Mouse (Mus musculus): Measurements from ENCODE around the gene Midn. TPM values are rescaled to one million over a fixed set of nuclear protein-coding genes. Genes with fewer than 3 reads are reported as not detected.

Gene Midn
- polyA plus RNA-seq, 1 experiment from 2014 or later = 25.9 TPM

- H3K27ac ChIP-seq (ENCODE audit: poor library complexity, severe bottlenecking) = peak overlapping the region; percentile 98
- ATAC-seq (ENCODE audit: insufficient number of reproducible peaks, low FRiP score) = no peak
- peak overlapping the region; percentile 87 for H3K4me2 ChIP-seq
- H3K4me3 ChIP-seq = peak overlapping the region; percentile 90
- H3K36me3 ChIP-seq = peaks cover 75% of the 10 kb centered on the region
- no peaks in the 10 kb centered on the region for H3K27me3 ChIP-seq (replicated peaks)
- no peaks in the 10 kb centered on the region for H3K9me3 ChIP-seq (replicated peaks)
- H3K4me1 ChIP-seq (replicated peaks) = peaks cover 65% of the 10 kb centered on the region
- H3K9ac ChIP-seq = peak overlapping the region; percentile 100
- 12% methylated on average over 15 of the region's 15 CpGs for WGBS
Measured at GRCm38 (mm10) chr10:80152071-80152872, 4.2 kb downstream of the Midn start.

GRCm38 (mm10) chr10:80152873-80153260 is 4.8 kb downstream of the Midn start:
- peak overlapping the region; percentile 100 for H3K9ac ChIP-seq
- no peaks in the 10 kb centered on the region for H3K9me3 ChIP-seq (replicated peaks)
- H3K36me3 ChIP-seq = peaks cover 79% of the 10 kb centered on the region
- H3K4me3 ChIP-seq = peak overlapping the region; percentile 90
- H3K4me2 ChIP-seq = peak overlapping the region; percentile 87
- no peaks in the 10 kb centered on the region for H3K27me3 ChIP-seq (replicated peaks)
- no peak for ATAC-seq (ENCODE audit: insufficient number of reproducible peaks, low FRiP score)
- peaks cover 64% of the 10 kb centered on the region for H3K4me1 ChIP-seq (replicated peaks)
- H3K27ac ChIP-seq (ENCODE audit: poor library complexity, severe bottlenecking) = peak overlapping the region; percentile 98
- WGBS = 27% methylated on average over 3 of the region's 3 CpGs

GRCm38 (mm10) chr10:80153713-80154112 is 5.6 kb downstream of the Midn start:
- H3K9me3 ChIP-seq (replicated peaks) = no peaks in the 10 kb centered on the region
- 86% methylated on average over 19 of the region's 19 CpGs for WGBS
- H3K4me1 ChIP-seq (replicated peaks) = peaks cover 71% of the 10 kb centered on the region
- no peak for ATAC-seq (ENCODE audit: insufficient number of reproducible peaks, low FRiP score)
- no peaks in the 10 kb centered on the region for H3K27me3 ChIP-seq (replicated peaks)
- no peak overlapping the region for H3K4me3 ChIP-seq
- H3K27ac ChIP-seq (ENCODE audit: poor library complexity, severe bottlenecking) = peak overlapping the region; percentile 98
- peak overlapping the region; percentile 87; the same call in 1 of the 2 replicates for H3K4me2 ChIP-seq
- H3K9ac ChIP-seq = peak overlapping the region; percentile 100
- H3K36me3 ChIP-seq = peaks cover 80% of the 10 kb centered on the region

- H3K9me3 ChIP-seq (replicated peaks) = no peaks in the 10 kb centered on the region
- peak overlapping the region; percentile 100; the same call in 1 of the 2 replicates for H3K9ac ChIP-seq
- 0 out of 2 replicates have a peak overlapping the region, but pooled peaks have one; percentile 0 for H3K4me3 ChIP-seq
- H3K4me1 ChIP-seq (replicated peaks) = peaks cover 78% of the 10 kb centered on the region
- H3K36me3 ChIP-seq = peaks cover 81% of the 10 kb centered on the region
- no peaks in the 10 kb centered on the region for H3K27me3 ChIP-seq (replicated peaks)
- WGBS = 84% methylated on average over 7 of the region's 7 CpGs
- no peak overlapping the region for H3K4me2 ChIP-seq
- no peak for ATAC-seq (ENCODE audit: insufficient number of reproducible peaks, low FRiP score)
- peak overlapping the region; percentile 98; the same call in 1 of the 2 replicates for H3K27ac ChIP-seq (ENCODE audit: poor library complexity, severe bottlenecking)
Measured at GRCm38 (mm10) chr10:80154384-80154783, 6.3 kb downstream of the Midn start.

GRCm38 (mm10) chr10:80155277-80155676 is 7.2 kb downstream of the Midn start:
- Histone ChIP-seq H3K4me2 (no peak overlapping the region), H3K4me1 (replicated peaks) (peaks cover 83% of the 10 kb centered on the region), H3K27ac (ENCODE audit: poor library complexity, severe bottlenecking) (peak overlapping the region; percentile 19), H3K9ac (peak overlapping the region; percentile 100), H3K36me3 (peaks cover 74% of the 10 kb centered on the region), H3K4me3 (no peak overlapping the region), H3K27me3 (replicated peaks) (no peaks in the 10 kb centered on the region), H3K9me3 (replicated peaks) (no peaks in the 10 kb centered on the region)
- WGBS = 48% methylated on average over 1 of the region's 1 CpGs
- no peak for ATAC-seq (ENCODE audit: insufficient number of reproducible peaks, low FRiP score)

- peaks cover 67% of the 10 kb centered on the region for H3K36me3 ChIP-seq
- no peak for ATAC-seq (ENCODE audit: insufficient number of reproducible peaks, low FRiP score)
- peak overlapping the region; percentile 45 for H3K9ac ChIP-seq
- peaks cover 92% of the 10 kb centered on the region for H3K4me1 ChIP-seq (replicated peaks)
- no peaks in the 10 kb centered on the region for H3K9me3 ChIP-seq (replicated peaks)
- H3K27ac ChIP-seq (ENCODE audit: poor library complexity, severe bottlenecking) = peak overlapping the region; percentile 97
- H3K4me3 ChIP-seq = no peak overlapping the region
- H3K4me2 ChIP-seq = no peak overlapping the region
- H3K27me3 ChIP-seq (replicated peaks) = no peaks in the 10 kb centered on the region
- 83% methylated on average over 29 of the region's 29 CpGs for WGBS
Measured at GRCm38 (mm10) chr10:80156002-80156751, 8.1 kb downstream of the Midn start.

GRCm38 (mm10) chr10:80156752-80157053 is 8.6 kb downstream of the Midn start:
- no peaks in the 10 kb centered on the region for H3K27me3 ChIP-seq (replicated peaks)
- H3K4me1 ChIP-seq (replicated peaks) = peaks cover 95% of the 10 kb centered on the region
- no peak overlapping the region for H3K4me2 ChIP-seq
- H3K9ac ChIP-seq = peak overlapping the region; percentile 45
- H3K36me3 ChIP-seq = peaks cover 62% of the 10 kb centered on the region
- H3K27ac ChIP-seq (ENCODE audit: poor library complexity, severe bottlenecking) = peak overlapping the region; percentile 97
- no peak for ATAC-seq (ENCODE audit: insufficient number of reproducible peaks, low FRiP score)
- WGBS = 55% methylated on average over 7 of the region's 7 CpGs
- H3K4me3 ChIP-seq = no peak overlapping the region
- no peaks in the 10 kb centered on the region for H3K9me3 ChIP-seq (replicated peaks)

GRCm38 (mm10) chr10:80157141-80157929 is 9.3 kb downstream of the Midn start:
- H3K36me3 ChIP-seq = peaks cover 56% of the 10 kb centered on the region

GRCm38 (mm10) chr10:80158307-80158986 is 10.4 kb downstream of the Midn start:
- peaks cover 45% of the 10 kb centered on the region for H3K36me3 ChIP-seq
- H3K4me3 ChIP-seq = 0 out of 2 replicates have a peak overlapping the region, but pooled peaks have one; percentile 41
- no peaks in the 10 kb centered on the region for H3K9me3 ChIP-seq (replicated peaks)
- peak overlapping the region; percentile 97 for H3K27ac ChIP-seq (ENCODE audit: poor library complexity, severe bottlenecking)
- WGBS = 12% methylated on average over 18 of the region's 18 CpGs
- H3K4me1 ChIP-seq (replicated peaks) = peaks cover 95% of the 10 kb centered on the region
- no peak for ATAC-seq (ENCODE audit: insufficient number of reproducible peaks, low FRiP score)
- H3K4me2 ChIP-seq = peak overlapping the region; percentile 86
- H3K27me3 ChIP-seq (replicated peaks) = no peaks in the 10 kb centered on the region
- H3K9ac ChIP-seq = peak overlapping the region; percentile 40; the same call in 1 of the 2 replicates

More at GRCm38 (mm10) chr10:80157141-80157929, 9.3 kb downstream of the Midn start:
- H3K4me3 ChIP-seq = no peak overlapping the region
- ATAC-seq (ENCODE audit: insufficient number of reproducible peaks, low FRiP score) = no peak
- no peaks in the 10 kb centered on the region for H3K27me3 ChIP-seq (replicated peaks)
- 0 out of 2 replicates have a peak overlapping the region, but pooled peaks have one; percentile 11 for H3K4me2 ChIP-seq
- 52% methylated on average over 15 of the region's 15 CpGs for WGBS
- peaks cover 95% of the 10 kb centered on the region for H3K4me1 ChIP-seq (replicated peaks)
- H3K27ac ChIP-seq (ENCODE audit: poor library complexity, severe bottlenecking) = peak overlapping the region; percentile 97
- H3K9ac ChIP-seq = peak overlapping the region; percentile 48; the same call in 1 of the 2 replicates
- no peaks in the 10 kb centered on the region for H3K9me3 ChIP-seq (replicated peaks)

- Histone ChIP-seq H3K4me3 (peak overlapping the region; percentile 41), H3K36me3 (peaks cover 38% of the 10 kb centered on the region), H3K4me2 (peak overlapping the region; percentile 86), H3K4me1 (replicated peaks) (peaks cover 94% of the 10 kb centered on the region), H3K9ac (peak overlapping the region; percentile 40), H3K9me3 (replicated peaks) (no peaks in the 10 kb centered on the region), H3K27me3 (replicated peaks) (no peaks in the 10 kb centered on the region), H3K27ac (ENCODE audit: poor library complexity, severe bottlenecking) (peak overlapping the region; percentile 97)
- 8% methylated on average over 12 of the region's 12 CpGs for WGBS
- ATAC-seq (ENCODE audit: insufficient number of reproducible peaks, low FRiP score) = peak; percentile 2; the same call in 1 of the 2 replicates
Measured at GRCm38 (mm10) chr10:80159021-80159560, 11.0 kb downstream of the Midn start.
